Mouse (Mus musculus): ENCODE measurements at regions not wholly inside any gene's neighbourhood (a gene's known extent, or its start where the extent isn't known, plus 50 kb on each side); places are given as distances from the start of the nearest gene placed in this dataset.

GRCm38 (mm10) chr10:37447333-37448204 is 308.8 kb upstream of the Marcks start:
- no peak for TF ChIP-seq MAX (IDR thresholded peaks at IDR 0.05; ENCODE audit: low read depth)
- no peak for TF ChIP-seq POLR2A (IDR thresholded peaks at IDR 0.05; ENCODE audit: insufficient read length, low read depth)
- no peak for TF ChIP-seq TCF3 (IDR thresholded peaks at IDR 0.05; ENCODE audit: insufficient read length, low read depth)
- no peak for TF ChIP-seq USF1 (IDR thresholded peaks at IDR 0.05; ENCODE audit: low read depth)
- TF ChIP-seq SRF (IDR thresholded peaks at IDR 0.05; ENCODE audit: control insufficient read depth, insufficient read length, low read depth) = no peak
- TF ChIP-seq CEBPB (IDR thresholded peaks at IDR 0.05; ENCODE audit: insufficient read depth, poor library complexity, severe bottlenecking) = no peak
- no peak for TF ChIP-seq MYOD1 (IDR thresholded peaks at IDR 0.05; ENCODE audit: control insufficient read depth in 1 of 3, insufficient read length in 2 of 3, low read depth in 2 of 3)
- no peak for TF ChIP-seq E2F4 (IDR thresholded peaks at IDR 0.05; ENCODE audit: insufficient read depth)
- no peak for TF ChIP-seq POLR2AphosphoS2 (IDR thresholded peaks at IDR 0.05; ENCODE audit: insufficient read length, low read depth)

Data from myocyte (in vitro differentiated cells).